12 mouse cellular contexts compared by ENCODE assay signal in genomic region chr7:142143506-142144010, GRCm38 (mm10). TPM values are rescaled to one million over a fixed set of nuclear protein-coding genes. Genes with fewer than 3 reads are reported as not detected.
DNase-seq lines count a peak whose midpoint lies in the region; ATAC-seq lines count a peak whose summit lies in the region.
"Had no signal": no experiment of that assay in that cellular context is flagged by ENCODE, and none has a peak within 500 bp of the region (broad histone marks: within the 10 kb centered on the region; RNA-seq: fewer than 3 reads in every experiment).

No protein-coding gene starts in this region.

- peak; percentile 77 for ATAC-seq in common myeloid progenitor, adult 5-6 weeks (replicated peaks; ENCODE audit: low read depth, poor library complexity, severe bottlenecking)
- peak; percentile 33; the same call in 1 of the 2 replicates for ATAC-seq in granulocyte monocyte progenitor cell, adult 5-6 weeks (replicated peaks; ENCODE audit: poor library complexity, severe bottlenecking)
- ATAC-seq in megakaryocyte progenitor cell, adult 5-6 weeks (replicated peaks; ENCODE audit: poor library complexity): peak; percentile 29; the same call in 1 of the 2 replicates

- DNase-seq in 3134 (ENCODE audit: extremely low read depth, insufficient read length, low spot score) (peak; percentile 54), 416B (ENCODE audit: low read depth) (peak; percentile 3)

RNA-seq across cellular contexts. Expression of gene Gm45337, which starts 0.8 kb away (rescaled TPM):
- not detected in 2 replicates for total RNA-seq in common myeloid progenitor, adult 5-6 weeks (2017)
- total RNA-seq in granulocyte monocyte progenitor cell, adult 5-6 weeks (2014; fragmentation: Nextera tagmentation): not detected in 2 replicates
- total RNA-seq in granulocyte monocyte progenitor cell, adult 5-6 weeks (2017): not detected in 2 replicates
- total RNA-seq in megakaryocyte progenitor cell, adult 5-6 weeks (2015): not detected in 2 replicates
- not detected in 2 replicates for total RNA-seq in megakaryocyte progenitor cell, adult 5-6 weeks (2017)
- total RNA-seq: adrenal gland, adult 18-20 months; adrenal gland, adult 8-10 months; adrenal gland, postnatal 14 days; adrenal gland, postnatal 36 days; CH12.LX; forebrain, postnatal 0 days; G1E had no signal

RNA-seq across cellular contexts. Expression of gene Gm39115, which starts 7.7 kb away (rescaled TPM):
- not detected in 2 replicates for total RNA-seq in common myeloid progenitor, adult 5-6 weeks (2017)
- total RNA-seq in granulocyte monocyte progenitor cell, adult 5-6 weeks (2014; fragmentation: Nextera tagmentation): not detected in 2 replicates
- not detected in 2 replicates for total RNA-seq in granulocyte monocyte progenitor cell, adult 5-6 weeks (2017)
- not detected in 2 replicates for total RNA-seq in megakaryocyte progenitor cell, adult 5-6 weeks (2015)
- not detected in 2 replicates for total RNA-seq in megakaryocyte progenitor cell, adult 5-6 weeks (2017)
- total RNA-seq: adrenal gland, adult 18-20 months; adrenal gland, adult 8-10 months; adrenal gland, postnatal 14 days; adrenal gland, postnatal 36 days; CH12.LX; forebrain, postnatal 0 days; G1E had no signal

RNA-seq across cellular contexts. Expression of gene Gm29735, which starts 13.4 kb away (rescaled TPM):
- not detected in 2 replicates for total RNA-seq in common myeloid progenitor, adult 5-6 weeks (2017)
- not detected in 2 replicates for total RNA-seq in granulocyte monocyte progenitor cell, adult 5-6 weeks (2014; fragmentation: Nextera tagmentation)
- not detected in 2 replicates for total RNA-seq in granulocyte monocyte progenitor cell, adult 5-6 weeks (2017)
- total RNA-seq in megakaryocyte progenitor cell, adult 5-6 weeks (2015): not detected in 2 replicates
- total RNA-seq in megakaryocyte progenitor cell, adult 5-6 weeks (2017): not detected in 2 replicates
- total RNA-seq: adrenal gland, adult 18-20 months; adrenal gland, adult 8-10 months; adrenal gland, postnatal 14 days; adrenal gland, postnatal 36 days; CH12.LX; forebrain, postnatal 0 days; G1E had no signal

RNA-seq across cellular contexts. Expression of gene Gm4553, which starts 22.0 kb away (rescaled TPM):
- not detected in 2 replicates for total RNA-seq in common myeloid progenitor, adult 5-6 weeks (2017)
- not detected in 2 replicates for total RNA-seq in granulocyte monocyte progenitor cell, adult 5-6 weeks (2014; fragmentation: Nextera tagmentation)
- total RNA-seq in granulocyte monocyte progenitor cell, adult 5-6 weeks (2017): not detected in 2 replicates
- not detected in 2 replicates for total RNA-seq in megakaryocyte progenitor cell, adult 5-6 weeks (2015)
- total RNA-seq in megakaryocyte progenitor cell, adult 5-6 weeks (2017): not detected in 2 replicates
- total RNA-seq: adrenal gland, adult 18-20 months; adrenal gland, adult 8-10 months; adrenal gland, postnatal 14 days; adrenal gland, postnatal 36 days; CH12.LX; forebrain, postnatal 0 days; G1E had no signal

RNA-seq across cellular contexts. Expression of gene Gm45618, which starts 23.0 kb away (rescaled TPM):
- total RNA-seq in common myeloid progenitor, adult 5-6 weeks (2017): not detected in 2 replicates
- not detected in 2 replicates for total RNA-seq in granulocyte monocyte progenitor cell, adult 5-6 weeks (2014; fragmentation: Nextera tagmentation)
- not detected in 2 replicates for total RNA-seq in granulocyte monocyte progenitor cell, adult 5-6 weeks (2017)
- total RNA-seq in megakaryocyte progenitor cell, adult 5-6 weeks (2015): not detected in 2 replicates
- total RNA-seq in megakaryocyte progenitor cell, adult 5-6 weeks (2017): not detected in 2 replicates
- total RNA-seq: adrenal gland, adult 18-20 months; adrenal gland, adult 8-10 months; adrenal gland, postnatal 14 days; adrenal gland, postnatal 36 days; CH12.LX; forebrain, postnatal 0 days; G1E had no signal

Comparison
In these comparisons a context has a peak if more than half of its experiments do, and no peak if none do; other contexts are left out.
1. Peak in every context shown above with its lines: DNase-seq and ATAC-seq.